Mouse (Mus musculus) forebrain, embryonic 10.5 days (tissue): ENCODE data around the gene Olfr1048. TPM values are rescaled to one million over a fixed set of nuclear protein-coding genes. Genes with fewer than 3 reads are reported as not detected.
"Not testable (repeated sequence)": the region's sequence is repeated elsewhere in the genome, so short reads cannot be mapped to it uniquely, and the experiment has no call there.

Experiments used
- DNase-seq: peaks from one replicate; pipeline ENCODE4 v3.0.0-alpha.2; 2017; ENCODE audit warnings: low spot score; ENCODE audit errors: extremely low spot score
- H3K27ac ChIP-seq: fragments of 300-500 bp; sonication (generic); 2 replicates; pipeline ENCODE4 v1.5.1; 2016; ENCODE audit warnings: mild to moderate bottlenecking
- H3K27me3 ChIP-seq: fragments of 300-500 bp; sonication (generic); 2 replicates; pipeline ENCODE4 v1.6.1; 2016; ENCODE audit warnings: mild to moderate bottlenecking; ENCODE audit not compliant: poor library complexity, severe bottlenecking
- H3K36me3 ChIP-seq: fragments of 300-500 bp; sonication (generic); replicated peaks from 2 replicates; pipeline ENCODE4 v1.6.1; 2016; ENCODE audit warnings: mild to moderate bottlenecking, moderate library complexity
- H3K4me1 ChIP-seq: fragments of 300-500 bp; sonication (generic); 2 replicates; pipeline ENCODE4 v1.6.1; 2016
- H3K4me3 ChIP-seq: fragments of 300-500 bp; sonication (generic); 2 replicates; pipeline ENCODE4 v1.5.1; 2016; ENCODE audit warnings: mild to moderate bottlenecking, moderate library complexity
- H3K9me3 ChIP-seq: fragments of 300-500 bp; sonication (generic); 2 replicates; pipeline ENCODE4 v1.6.1; 2016; ENCODE audit warnings: mild to moderate bottlenecking, moderate library complexity
- WGBS: fragments of 180-500 bp; shearing (Covaris S2); methylation state at CpG from one replicate; pipeline ENCODE4 v1.1.7; 2016; 5-methylcytosine and 5-hydroxymethylcytosine counted together
- polyA plus RNA-seq: library from polyadenylated mRNA; unstranded; fragments of >200 nt; fragmentation: Nextera tagmentation; extraction: Ambion mirVana; gene quantifications from 2 replicates; pipeline ENCODE4 v1.2.1, GENCODE M21; 2016

Olfr1048 gene
- polyA plus RNA-seq: not detected in 2 replicates

- Histone ChIP-seq H3K4me1 (no peaks in the 10 kb centered on the region), H3K9me3 (no peaks in the 10 kb centered on the region), H3K27me3 (no peaks in the 10 kb centered on the region), H3K4me3 (no peak within 1 kb of the TSS), H3K27ac (no peak within 1 kb of the TSS), H3K36me3 (no peaks in the 10 kb centered on the region)
- no peak for DNase-seq
Measured at GRCm38 (mm10) chr2:86240189-86240588, at the start of gene Olfr1048. Gene Olfr1048, minus strand, starts transcription at chr2:86240289.

- not testable (repeated sequence) for H3K27ac ChIP-seq, H3K4me3 ChIP-seq, H3K9me3 ChIP-seq, H3K4me1 ChIP-seq, DNase-seq, H3K27me3 ChIP-seq, H3K36me3 ChIP-seq
Measured at GRCm38 (mm10) chr2:86278988-86279387, 38.9 kb upstream of the Olfr1048 start, which contains the start of gene Olfr1051. Gene Olfr1051, minus strand, starts transcription at chr2:86279088.

GRCm38 (mm10) chr2:86258228-86258627, 18.1 kb upstream of the Olfr1048 start, which contains the start of gene Olfr1049:
Gene Olfr1049, minus strand, starts transcription at chr2:86258328.
- H3K4me3 ChIP-seq, H3K9me3 ChIP-seq, H3K4me1 ChIP-seq, H3K27ac ChIP-seq, H3K36me3 ChIP-seq, H3K27me3 ChIP-seq, DNase-seq: not testable (repeated sequence)

DNA sequence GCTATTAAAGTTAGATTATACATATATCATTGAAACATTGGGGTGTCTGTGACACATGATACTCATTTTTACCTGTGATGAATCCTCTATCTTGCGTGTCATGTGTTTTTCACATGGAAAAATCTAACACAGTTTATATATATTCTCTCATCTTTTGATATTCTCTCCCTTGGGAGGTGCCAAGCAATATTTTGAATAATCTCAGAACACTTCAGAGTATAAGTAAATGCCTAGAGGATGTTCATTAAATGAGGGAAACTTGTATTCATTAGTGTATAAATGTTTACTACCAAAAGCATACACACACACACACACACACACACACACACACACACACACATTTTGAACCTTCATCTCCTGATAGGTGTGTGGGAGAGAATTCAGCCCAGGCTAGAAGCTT, 8.8 kb downstream of the Olfr1048 start, which contains the start of gene Olfr1047:
TSS of gene Olfr1047 (minus strand) at position 101 of the 400 bp plus-strand sequence.
- WGBS: 90% methylated on average over 1 of the region's 1 CpGs
- Histone ChIP-seq H3K27me3 (no peaks in the 10 kb centered on the region), H3K4me1 (no peaks in the 10 kb centered on the region), H3K9me3 (no peaks in the 10 kb centered on the region), H3K36me3 (no peaks in the 10 kb centered on the region), H3K27ac (no peak within 1 kb of the TSS), H3K4me3 (no peak within 1 kb of the TSS)
- DNase-seq: no peak

GRCm38 (mm10) chr2:86219214-86219613, 20.9 kb downstream of the Olfr1048 start, which contains the start of gene Olfr1046:
Gene Olfr1046, minus strand, starts transcription at chr2:86219314.
- Histone ChIP-seq H3K36me3 (no peaks in the 10 kb centered on the region), H3K27ac (no peak within 1 kb of the TSS), H3K9me3 (no peaks in the 10 kb centered on the region), H3K4me1 (no peaks in the 10 kb centered on the region), H3K4me3 (no peak within 1 kb of the TSS), H3K27me3 (no peaks in the 10 kb centered on the region)
- WGBS: 83% methylated on average over 2 of the region's 2 CpGs
- no peak for DNase-seq

DNA sequence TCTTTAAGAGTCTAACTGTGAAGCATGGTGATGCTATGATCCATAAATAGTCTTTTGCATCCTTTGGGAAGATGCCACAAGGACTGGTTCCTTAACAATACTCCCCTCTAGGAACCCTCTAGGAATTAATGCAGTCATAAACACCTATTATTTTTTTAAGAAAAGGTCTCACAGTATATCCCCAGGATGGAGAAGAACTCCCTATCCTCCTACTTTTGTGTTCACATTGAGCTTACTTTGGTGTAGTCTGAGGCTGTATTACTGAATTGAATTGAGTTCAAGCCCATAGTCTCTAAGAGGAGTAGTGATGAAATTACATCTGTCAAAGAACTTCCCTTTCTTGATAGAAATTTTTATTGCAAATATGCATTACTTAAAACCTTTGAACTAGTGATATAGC, 37.2 kb downstream of the Olfr1048 start, which contains the start of gene Olfr1045:
TSS of gene Olfr1045 (minus strand) at position 101 of the 400 bp plus-strand sequence.
- no peaks in the 10 kb centered on the region for H3K36me3 ChIP-seq
- no peak within 1 kb of the TSS for H3K27ac ChIP-seq
- no peaks in the 10 kb centered on the region for H3K27me3 ChIP-seq
- H3K9me3 ChIP-seq: no peaks in the 10 kb centered on the region
- no peak for DNase-seq
- H3K4me3 ChIP-seq: no peak within 1 kb of the TSS
- no peaks in the 10 kb centered on the region for H3K4me1 ChIP-seq

DNA sequence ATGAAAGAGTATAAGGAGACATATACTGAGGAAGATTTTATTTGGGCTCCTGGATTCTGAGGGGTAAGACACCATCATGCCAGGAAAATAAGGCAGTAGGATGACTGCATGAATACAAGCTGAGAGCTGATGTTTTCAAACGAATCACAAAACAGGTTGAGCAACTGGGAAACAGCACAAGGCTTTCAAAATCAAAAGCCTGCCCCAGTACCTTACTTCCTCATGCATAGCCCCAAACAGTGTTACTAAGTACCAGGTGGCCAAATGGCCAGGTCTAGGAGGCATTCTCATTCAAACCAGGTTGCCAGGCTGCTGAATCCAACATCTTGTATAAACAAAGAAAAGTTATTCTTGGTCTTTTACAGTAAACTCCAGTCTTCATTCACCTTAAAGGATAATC, 44.2 kb downstream of the Olfr1048 start:
- WGBS: 68% methylated on average over 1 of the region's 1 CpGs
- Histone ChIP-seq H3K4me1 (no peaks in the 10 kb centered on the region), H3K27ac (no peak overlapping the region), H3K9me3 (no peaks in the 10 kb centered on the region), H3K4me3 (no peak overlapping the region), H3K36me3 (no peaks in the 10 kb centered on the region), H3K27me3 (no peaks in the 10 kb centered on the region)
- no peak for DNase-seq

GRCm38 (mm10) chr2:86185583-86185982, 54.5 kb downstream of the Olfr1048 start, which contains the start of gene Olfr52:
Gene Olfr52, minus strand, starts transcription at chr2:86185683.
- H3K27ac ChIP-seq: no peak within 1 kb of the TSS

More at GRCm38 (mm10) chr2:86185583-86185982, 54.5 kb downstream of the Olfr1048 start, which contains the start of gene Olfr52:
- no peaks in the 10 kb centered on the region for H3K9me3 ChIP-seq
- H3K36me3 ChIP-seq: no peaks in the 10 kb centered on the region
- no peak within 1 kb of the TSS for H3K4me3 ChIP-seq
- H3K27me3 ChIP-seq: no peaks in the 10 kb centered on the region
- no peak for DNase-seq
- no peaks in the 10 kb centered on the region for H3K4me1 ChIP-seq

Other genes with a start within 250 kb of the Olfr1048 start
- not detected in 2 replicates for gene Olfr1031, start 250.0 kb downstream of the Olfr1048 start, polyA plus RNA-seq
- gene Olfr1032, start 234.7 kb downstream of the Olfr1048 start, polyA plus RNA-seq: not detected in 2 replicates
- not detected in 2 replicates for gene Olfr1033, start 219.7 kb downstream of the Olfr1048 start, polyA plus RNA-seq
- gene Olfr1034, start 194.4 kb downstream of the Olfr1048 start, polyA plus RNA-seq: not detected in 2 replicates
- gene Olfr1036, start 166.3 kb downstream of the Olfr1048 start, polyA plus RNA-seq: not detected in 2 replicates
- gene Olfr1037, start 152.9 kb downstream of the Olfr1048 start, polyA plus RNA-seq: not detected in 2 replicates
- gene Olfr1039, start 104.4 kb downstream of the Olfr1048 start, polyA plus RNA-seq: not detected in 2 replicates
- not detected in 2 replicates for gene Olfr1040, start 93.6 kb downstream of the Olfr1048 start, polyA plus RNA-seq
- gene Olfr1042, start 78.5 kb downstream of the Olfr1048 start, polyA plus RNA-seq: not detected in 2 replicates
- gene Olfr1043, start 72.8 kb downstream of the Olfr1048 start, polyA plus RNA-seq: not detected in 2 replicates
- gene Olfr1044, start 62.5 kb downstream of the Olfr1048 start, polyA plus RNA-seq: not detected in 2 replicates
- gene Olfr52, start 54.6 kb downstream of the Olfr1048 start, polyA plus RNA-seq: not detected in 2 replicates
- gene Olfr1045, start 37.3 kb downstream of the Olfr1048 start, polyA plus RNA-seq: not detected in 2 replicates
- gene Olfr1046, start 21.0 kb downstream of the Olfr1048 start, polyA plus RNA-seq: not detected in 2 replicates
- gene Olfr1047, start 8.9 kb downstream of the Olfr1048 start, polyA plus RNA-seq: not detected in 2 replicates
- gene Olfr1049, start 18.0 kb upstream of the Olfr1048 start, polyA plus RNA-seq: not detected in 2 replicates
- gene Olfr1051, start 38.8 kb upstream of the Olfr1048 start, polyA plus RNA-seq: not detected in 2 replicates
- gene Olfr1052, start 52.2 kb upstream of the Olfr1048 start, polyA plus RNA-seq: not detected in 2 replicates
- not detected in 2 replicates for gene Olfr1053, start 75.0 kb upstream of the Olfr1048 start, polyA plus RNA-seq
- gene Olfr1054, start 95.1 kb upstream of the Olfr1048 start, polyA plus RNA-seq: not detected in 2 replicates
- not detected in 2 replicates for gene Olfr1055, start 110.0 kb upstream of the Olfr1048 start, polyA plus RNA-seq
- not detected in 2 replicates for gene Olfr1056, start 122.2 kb upstream of the Olfr1048 start, polyA plus RNA-seq
- gene Olfr1057, start 138.1 kb upstream of the Olfr1048 start, polyA plus RNA-seq: not detected in 2 replicates
- not detected in 2 replicates for gene Olfr1058, start 148.3 kb upstream of the Olfr1048 start, polyA plus RNA-seq
- not detected in 2 replicates for gene Olfr1061, start 173.8 kb upstream of the Olfr1048 start, polyA plus RNA-seq
- not detected in 2 replicates for gene Olfr1062, start 186.5 kb upstream of the Olfr1048 start, polyA plus RNA-seq
- not detected in 2 replicates for gene Olfr1065, start 210.3 kb upstream of the Olfr1048 start, polyA plus RNA-seq
- not detected in 2 replicates for gene Olfr1066, start 216.0 kb upstream of the Olfr1048 start, polyA plus RNA-seq
- gene Olfr228, start 247.1 kb upstream of the Olfr1048 start, polyA plus RNA-seq: not detected in 2 replicates